Mouse (Mus musculus) duodenum, adult 2 months (tissue): ENCODE data around the gene Ppp4r2. TPM values are rescaled to one million over a fixed set of nuclear protein-coding genes. Genes with fewer than 3 reads are reported as not detected.

Experiments
- polyA plus RNA-seq: library from polyadenylated mRNA; depleted of rRNA; stranded (reverse); fragments of >200 nt; gene quantifications from 2 replicates; pipeline ENCODE4 v1.2.3, GENCODE M21; 2012; ENCODE audit warnings: low replicate concordance; rRNA removed

The Ppp4r2 gene
- 4.5 and 6.1 TPM in 2 replicates for polyA plus RNA-seq

DNA sequence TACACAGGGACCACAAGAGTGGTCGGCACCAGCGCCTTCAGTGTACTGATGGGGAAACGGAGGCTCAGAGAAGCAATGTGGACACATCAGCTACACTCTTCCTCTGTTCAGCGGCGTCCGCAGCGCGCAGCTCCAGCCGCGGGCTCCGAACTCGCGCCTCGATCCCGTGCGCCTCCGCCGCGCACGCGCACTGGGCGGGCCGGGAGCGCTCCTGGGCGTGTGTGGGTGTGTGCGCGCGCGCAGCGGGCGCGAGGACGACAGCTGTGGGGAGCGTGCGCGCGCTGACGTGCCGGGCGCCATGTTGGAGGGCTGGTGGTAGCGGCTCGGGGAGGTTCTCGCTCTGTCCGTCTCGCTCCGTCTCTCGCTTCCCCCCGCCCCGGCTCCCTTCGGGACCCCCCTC lies at the start of gene Ppp4r2:
Gene Ppp4r2, plus strand, starts transcription at position 268 of the 400 bp plus-strand sequence.

Other genes with a start within 250 kb of the Ppp4r2 start
- gene Shq1, start 162.5 kb upstream of the Ppp4r2 start, polyA plus RNA-seq = 2.3 and 3.4 TPM in 2 replicates
- 0.48 and 0.66 TPM in 2 replicates for gene Gxylt2, start 128.9 kb upstream of the Ppp4r2 start, polyA plus RNA-seq